Mouse (Mus musculus) kidney, adult 9 months (tissue): ENCODE measurements at regions not wholly inside any gene's neighbourhood (a gene's known extent, or its start where the extent isn't known, plus 50 kb on each side); places are given as distances from the start of the nearest gene placed in this dataset.
A peak's percentile ranks its signal among the peaks of the same experiment; 100 is the strongest.
"Not testable (repeated sequence)": the region's sequence is repeated elsewhere in the genome, so short reads cannot be mapped to it uniquely, and the experiment has no call there.

Source experiments
- DNase-seq: peaks from one replicate; pipeline ENCODE4 v3.0.0; 2022

DNA sequence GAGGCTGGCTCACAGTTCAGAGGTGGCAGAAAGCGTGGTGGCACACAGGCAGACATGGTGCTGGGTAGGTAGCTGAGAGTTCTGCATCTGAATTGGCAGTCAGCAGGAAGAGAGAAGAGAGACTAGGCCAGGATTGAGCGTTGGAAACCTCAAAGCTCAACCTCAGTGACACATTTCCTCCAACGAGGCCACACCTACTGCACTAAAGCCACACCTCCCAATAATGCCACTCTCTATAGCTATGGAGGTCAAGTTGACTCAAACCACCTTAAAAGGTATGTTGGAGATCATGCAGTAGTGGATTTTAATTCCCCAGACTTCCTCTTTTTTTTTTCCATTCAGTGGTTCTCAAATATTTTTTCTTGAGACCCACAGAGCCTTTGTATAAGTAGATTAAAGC lies 57.1 kb downstream of the Ccdc54 start:
- no peak for DNase-seq

DNA sequence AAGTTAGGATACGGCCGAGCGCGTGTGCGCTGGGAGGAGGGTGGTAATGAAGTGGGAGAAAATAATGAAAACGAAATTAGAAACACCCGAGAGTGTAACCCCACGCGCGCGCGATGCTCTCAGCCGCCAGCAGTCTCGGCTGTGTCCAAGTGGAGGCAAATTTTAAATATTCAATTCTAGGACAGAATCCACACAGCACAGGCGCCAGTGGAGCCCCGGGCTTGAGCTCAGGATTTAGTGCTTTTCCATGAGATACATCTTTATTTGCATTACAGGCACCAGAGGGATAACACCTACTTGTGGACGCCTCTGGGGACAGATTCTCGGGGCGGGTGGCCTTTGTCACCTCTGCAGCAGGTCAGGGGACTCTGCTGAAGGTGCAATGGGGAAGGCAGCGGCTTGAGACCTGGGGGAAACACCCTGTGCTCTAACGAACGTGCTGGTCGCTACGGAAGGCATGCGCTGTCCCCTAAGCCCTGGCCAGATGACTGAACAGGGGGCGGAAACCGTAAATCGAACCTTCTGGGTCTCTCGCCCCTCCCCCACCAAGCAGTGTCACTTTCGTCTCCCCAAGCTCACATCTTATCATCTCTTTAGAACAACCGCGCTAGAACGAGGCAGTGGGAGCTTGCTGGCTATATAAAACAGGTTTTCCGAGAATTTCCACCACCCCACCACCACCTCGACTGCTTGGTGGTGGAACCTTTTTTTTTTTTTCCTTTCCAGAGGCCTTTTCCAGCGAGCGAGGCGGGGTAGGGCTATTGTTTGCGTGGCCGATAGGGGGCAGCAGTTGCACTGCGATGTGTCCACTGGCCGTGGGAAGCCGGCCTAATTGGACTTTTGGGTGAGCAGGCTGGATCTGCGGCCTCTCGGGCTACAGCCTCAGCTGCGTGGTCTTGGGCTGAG lies 61.2 kb downstream of the Ccdc54 start:
- DNase-seq: peak; percentile 87

DNA sequence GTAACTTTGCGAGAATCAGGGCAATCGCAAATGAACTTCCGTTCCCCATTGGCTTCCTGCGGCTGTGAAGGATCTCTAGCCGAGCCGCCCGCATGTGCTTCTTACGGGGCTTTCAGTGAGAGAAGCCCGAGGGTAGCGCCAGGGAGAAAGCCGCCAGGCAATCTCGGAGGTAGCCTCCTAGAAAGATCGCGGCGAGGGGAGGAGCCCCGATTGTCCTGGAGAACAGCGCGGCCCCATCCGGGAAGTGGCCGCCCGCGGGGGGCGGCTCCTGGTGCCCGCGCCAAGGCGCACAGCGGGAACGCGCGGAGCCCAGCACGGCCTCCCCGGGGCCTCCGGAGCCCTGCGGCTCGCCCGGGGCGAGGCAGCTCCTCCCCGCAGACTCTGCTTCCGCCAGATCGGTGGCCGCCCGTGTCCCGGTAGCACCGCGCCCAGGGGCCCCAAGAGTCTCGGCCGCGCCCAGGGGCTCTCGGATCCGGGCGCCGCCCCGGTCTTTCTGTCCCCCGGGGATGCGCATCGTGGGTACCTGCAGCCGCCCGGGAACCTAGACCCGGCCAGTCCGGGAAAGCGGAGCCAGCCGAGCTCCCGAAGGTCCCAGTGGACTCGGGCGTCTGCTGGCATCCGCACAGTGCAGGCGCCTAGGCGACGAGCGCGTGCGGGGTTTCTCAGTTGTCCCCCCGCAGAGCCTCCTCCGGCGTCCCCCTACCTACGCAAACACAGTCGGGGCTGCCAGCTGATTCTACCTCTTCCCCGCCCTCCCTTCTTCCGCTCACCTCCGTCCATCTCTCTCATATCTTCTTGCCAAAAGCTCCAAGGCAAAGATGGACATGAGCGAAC lies 62.1 kb downstream of the Ccdc54 start:
- DNase-seq: peak; percentile 64

DNA sequence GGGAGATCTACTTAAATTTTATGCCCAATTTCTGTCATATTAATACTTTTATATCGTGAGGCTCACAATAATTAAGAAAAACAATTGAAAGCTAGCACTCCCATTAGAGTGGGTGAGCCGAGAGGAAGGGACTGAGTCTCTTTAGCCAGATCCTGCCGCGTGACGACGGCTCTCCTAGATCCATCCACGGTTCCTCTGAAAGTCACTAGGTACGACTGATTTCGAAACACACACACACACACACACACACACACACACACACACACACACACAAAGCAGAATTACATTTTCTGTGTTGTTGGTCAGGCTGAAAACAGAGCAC lies 62.6 kb downstream of the Ccdc54 start:
- DNase-seq: peak; percentile 37

DNA sequence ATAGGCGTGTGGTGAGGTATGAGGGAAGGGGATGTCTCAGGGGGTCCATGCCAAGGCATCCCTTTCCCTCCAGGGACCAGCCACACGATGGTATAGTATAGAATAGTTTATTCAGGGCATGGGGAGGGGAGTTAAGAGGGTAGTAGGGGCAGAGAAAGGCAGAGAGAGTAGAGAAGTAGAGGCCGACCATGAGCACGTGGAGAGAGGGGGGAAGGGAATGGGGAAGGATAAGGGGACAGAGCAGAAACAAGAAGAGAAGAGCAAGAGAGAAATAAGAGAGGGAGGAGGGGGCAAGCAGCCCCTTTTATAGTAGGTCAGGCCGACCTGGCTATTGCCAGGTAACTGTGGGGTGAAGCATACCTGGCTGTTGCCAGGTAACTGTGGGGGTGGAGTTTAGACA lies 64.0 kb downstream of the Ccdc54 start:
- DNase-seq: not testable (repeated sequence)

DNA sequence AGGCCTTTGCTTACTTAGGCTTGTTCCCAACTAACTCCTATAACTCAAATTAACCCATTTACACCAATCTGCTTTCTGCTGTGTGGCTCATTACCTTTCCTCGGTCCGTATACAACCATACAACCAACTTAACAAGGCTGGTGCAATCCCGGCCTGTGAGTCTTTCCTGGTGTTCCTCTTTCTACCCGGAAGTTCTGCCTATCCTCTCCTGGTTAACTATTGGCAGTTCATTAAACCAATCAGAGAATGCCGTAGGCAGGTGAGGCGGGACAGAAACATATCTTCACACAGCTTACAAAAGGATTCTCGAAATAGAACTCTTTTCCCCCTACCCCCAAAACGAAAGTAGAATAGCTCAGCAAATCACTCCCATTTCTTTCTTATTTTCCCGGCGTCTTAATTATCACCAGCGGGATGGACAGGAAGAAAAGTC lies 65.0 kb downstream of the Ccdc54 start:
- no peak for DNase-seq

DNA sequence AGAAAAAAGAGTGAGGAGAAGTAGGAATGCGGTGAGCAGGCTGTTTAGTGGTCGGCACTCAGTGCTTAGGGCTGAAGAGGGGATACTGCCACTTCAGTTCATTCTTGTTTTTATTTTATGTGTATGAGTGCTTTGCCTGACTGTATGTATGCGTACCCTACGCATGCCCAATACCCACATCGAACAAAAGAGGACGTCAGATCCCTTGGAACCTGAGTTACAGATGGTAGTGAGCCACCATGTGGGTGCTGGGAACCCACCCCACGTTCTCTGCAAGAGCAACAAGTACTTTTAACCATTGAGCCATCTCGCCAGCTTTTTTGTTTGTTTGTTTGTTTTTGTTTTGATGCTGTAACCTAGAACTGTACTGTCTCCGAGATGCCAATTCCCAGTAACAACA lies 65.5 kb downstream of the Ccdc54 start:
- DNase-seq: no peak

DNA sequence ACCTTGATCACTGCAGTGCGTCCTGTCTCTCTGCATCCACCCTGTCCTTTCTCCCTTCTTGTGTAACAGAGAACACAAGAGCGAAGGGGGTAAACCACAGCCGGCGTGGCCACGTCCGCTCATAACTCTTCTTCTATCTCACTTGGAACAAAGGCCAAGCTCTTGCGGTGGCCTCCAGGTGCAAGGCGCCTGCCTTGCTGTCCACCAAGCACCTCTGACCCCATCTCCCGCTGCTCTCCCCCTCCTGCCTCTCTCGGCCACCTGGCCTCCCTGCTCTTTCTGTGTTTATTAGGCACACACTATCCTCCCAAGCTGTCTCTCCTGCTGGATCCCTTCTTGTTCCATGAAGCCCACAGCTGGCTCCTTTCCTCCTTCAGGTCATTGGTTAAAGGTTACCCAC lies 71.3 kb downstream of the Ccdc54 start:
- DNase-seq: no peak

DNA sequence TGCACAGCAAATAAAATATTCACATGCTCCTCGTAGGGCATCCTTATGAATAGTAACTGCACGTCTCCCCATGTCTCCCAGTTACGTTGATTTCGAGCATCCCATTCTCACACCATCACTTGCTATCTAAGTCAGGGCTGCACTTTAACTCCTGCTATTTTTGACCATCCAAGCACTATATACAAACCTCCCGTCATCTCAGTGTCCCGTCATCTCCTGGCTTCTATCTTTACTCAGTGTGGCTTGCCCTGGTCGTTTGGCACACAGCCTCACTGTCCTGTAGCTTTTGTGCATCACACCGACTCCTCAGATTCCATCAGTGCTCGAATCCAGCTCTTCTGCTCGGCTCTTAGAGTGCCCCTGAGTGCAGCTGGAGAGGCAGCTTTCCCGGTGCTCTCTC lies 74.4 kb downstream of the Ccdc54 start:
- DNase-seq: no peak

DNA sequence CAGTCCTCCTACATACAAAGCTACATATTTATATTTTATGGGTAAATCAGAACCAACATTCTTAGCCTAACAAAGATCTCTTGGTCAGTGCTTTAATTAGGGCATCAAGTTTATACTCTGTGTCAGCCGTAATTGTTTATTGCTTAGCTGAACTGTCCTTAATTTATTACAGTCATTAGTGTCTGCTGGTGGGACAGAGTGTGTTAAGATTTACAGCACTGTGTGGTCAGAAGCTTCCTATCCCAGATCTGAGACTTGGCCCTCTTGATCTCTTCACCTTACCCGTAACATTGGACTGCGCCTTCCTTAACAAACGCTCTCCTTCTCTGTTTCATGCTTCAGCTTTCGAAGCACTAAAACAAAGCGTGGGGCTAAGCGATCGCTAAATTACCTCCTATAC lies 75.9 kb downstream of the Ccdc54 start:
- no peak for DNase-seq

DNA sequence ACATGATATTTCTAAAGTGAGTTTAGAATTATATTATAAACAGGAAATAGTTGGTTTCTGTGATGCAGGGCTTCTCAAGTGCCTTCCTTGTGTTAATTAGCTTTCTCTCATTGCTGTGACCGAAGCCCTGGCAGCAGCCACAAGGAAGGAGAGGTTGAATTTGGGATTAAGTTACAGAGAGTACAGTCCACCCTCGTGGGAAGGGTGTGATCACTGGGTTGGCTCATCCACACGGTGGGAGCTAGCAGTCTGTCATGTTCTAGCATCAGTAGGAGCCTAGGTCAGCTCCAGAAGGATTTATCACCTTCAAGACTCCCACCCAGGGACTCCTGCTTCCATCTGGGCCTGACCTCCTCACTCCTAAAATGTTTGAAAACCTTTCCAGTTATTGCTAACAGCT lies 78.9 kb downstream of the Ccdc54 start:
- DNase-seq: no peak

DNA sequence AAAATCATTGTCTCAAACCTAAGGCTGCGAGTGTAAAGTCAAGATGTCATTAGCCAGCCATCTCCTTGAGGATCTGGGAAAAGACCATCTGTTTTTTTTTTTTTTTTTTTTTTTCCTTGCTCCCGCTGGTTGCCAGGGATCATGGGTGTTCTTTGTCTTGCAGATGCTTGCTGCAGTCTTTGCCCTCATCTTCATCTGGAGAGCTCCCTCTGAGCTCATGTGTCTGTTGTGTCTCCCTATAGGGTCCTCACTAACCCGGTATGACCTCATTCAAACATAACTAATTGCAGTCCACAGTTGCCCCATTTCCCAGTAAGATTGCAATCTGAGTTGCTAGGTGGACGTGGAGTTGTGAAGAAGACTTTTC lies 77.3 kb upstream of the Bbx start:
- no peak for DNase-seq

DNA sequence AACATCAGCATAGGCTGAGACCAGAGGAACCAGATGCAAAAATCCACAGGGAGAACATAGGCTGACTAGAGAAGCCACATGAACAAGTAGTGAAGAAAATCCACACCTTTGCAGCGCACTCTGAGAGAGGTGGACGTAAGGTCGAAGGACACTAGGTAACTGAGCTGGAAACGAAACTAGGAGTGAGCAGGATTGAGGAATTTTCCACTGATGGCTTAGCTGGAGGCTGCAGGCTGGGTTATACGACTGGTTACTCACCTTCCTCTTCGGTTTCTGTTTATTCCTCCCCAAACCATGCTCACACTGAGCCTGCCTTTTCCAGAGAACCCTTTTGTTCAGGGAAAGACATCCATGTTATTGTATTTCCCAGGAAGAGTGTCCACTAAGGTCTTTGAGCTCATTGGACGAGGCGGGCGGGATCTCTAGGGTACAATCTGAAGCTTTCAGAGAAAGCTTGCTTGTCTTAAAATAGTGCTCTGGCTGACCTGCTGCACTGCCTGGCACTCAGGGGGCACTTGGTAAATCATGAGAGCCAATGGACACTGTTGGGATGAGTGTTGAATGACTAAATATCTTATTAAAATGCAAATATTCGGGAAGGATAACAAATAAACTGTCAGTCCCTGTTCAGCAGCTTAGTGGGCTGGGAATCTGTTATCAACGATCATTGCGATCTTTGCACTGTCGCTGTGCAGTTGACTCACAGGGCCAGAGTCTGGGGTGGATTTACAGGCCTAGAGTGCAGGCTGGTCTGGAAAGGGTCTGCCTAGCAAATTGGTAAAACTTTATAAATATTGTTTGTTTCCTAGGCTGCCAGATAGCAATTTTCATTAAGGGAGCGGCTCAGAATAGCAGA lies 76.7 kb upstream of the Bbx start:
- DNase-seq: no peak

DNA sequence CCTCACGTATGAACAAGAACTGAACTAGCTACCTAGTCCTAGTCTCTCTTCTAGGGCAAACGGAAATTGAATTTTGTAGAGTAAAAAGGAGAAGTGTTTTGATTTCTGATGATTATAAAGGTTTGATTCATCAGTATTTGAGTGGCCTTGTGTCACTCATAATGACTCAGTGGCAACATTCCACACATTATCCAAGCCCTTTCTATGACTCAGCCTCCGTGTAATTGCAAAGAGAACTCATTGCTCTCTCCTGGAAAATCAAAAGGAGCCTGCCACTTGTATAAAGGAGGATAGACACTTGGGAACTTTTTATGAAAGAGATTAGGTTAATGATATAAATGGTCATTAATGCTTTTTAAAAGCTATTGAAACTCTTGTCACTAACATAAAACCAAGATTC lies 72.4 kb upstream of the Bbx start:
- no peak for DNase-seq

DNA sequence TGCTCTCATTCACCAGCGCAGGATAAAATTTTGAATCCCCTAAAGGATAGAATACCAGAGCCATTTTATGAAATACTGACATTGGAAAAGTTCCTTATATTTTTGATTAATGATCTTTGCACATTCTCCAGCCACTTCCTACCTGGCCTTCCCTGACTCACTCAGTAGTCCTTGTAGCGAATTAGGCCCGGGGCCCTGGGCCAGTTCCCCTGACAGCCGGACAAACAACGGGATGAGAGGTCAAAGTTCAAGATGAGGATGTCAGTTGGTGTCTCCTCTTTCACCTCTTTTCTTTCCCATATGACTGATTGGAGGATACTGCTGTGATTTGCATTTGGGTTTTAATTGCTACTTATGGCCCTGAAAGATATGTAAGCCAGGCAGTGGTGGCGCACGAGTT lies 66.7 kb upstream of the Bbx start:
- no peak for DNase-seq

DNA sequence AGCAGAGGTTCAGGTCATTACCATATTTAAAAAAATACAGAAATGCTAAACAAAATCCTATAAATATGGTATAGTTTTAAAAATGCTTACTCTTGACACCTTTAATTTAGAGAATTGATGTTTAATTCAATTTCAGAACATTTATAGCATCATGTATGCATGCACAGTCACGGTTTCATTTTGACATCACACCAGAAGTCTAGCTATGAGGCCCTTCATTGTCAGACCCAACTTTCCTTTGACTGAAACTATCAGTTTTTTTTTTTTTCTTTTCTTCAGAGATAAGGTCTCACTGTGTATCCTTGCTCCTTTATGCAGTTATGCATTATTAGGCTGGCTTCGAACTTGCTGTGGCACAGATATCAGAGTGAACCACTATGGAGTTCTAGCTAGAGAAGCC lies 61.5 kb upstream of the Bbx start:
- DNase-seq: no peak

DNA sequence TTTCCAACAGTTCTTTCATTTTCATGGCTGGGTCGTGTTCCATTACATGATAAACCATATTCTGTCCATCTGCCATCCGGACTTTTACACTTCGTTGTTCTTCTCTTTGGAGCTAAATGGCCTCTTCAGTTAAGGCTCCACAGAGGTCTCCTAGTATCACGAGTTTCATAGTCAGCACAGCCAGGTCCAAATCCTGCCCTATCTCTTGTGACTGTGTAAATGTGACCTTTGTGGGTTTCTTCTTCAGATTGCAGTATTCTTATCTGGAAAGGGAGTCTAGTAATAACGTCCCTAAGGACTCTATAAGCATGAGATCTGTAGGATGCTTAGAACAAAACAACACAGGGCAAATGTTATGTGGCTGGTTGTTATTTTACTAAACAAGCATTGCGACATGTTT lies 57.1 kb upstream of the Bbx start:
- DNase-seq: no peak

DNA sequence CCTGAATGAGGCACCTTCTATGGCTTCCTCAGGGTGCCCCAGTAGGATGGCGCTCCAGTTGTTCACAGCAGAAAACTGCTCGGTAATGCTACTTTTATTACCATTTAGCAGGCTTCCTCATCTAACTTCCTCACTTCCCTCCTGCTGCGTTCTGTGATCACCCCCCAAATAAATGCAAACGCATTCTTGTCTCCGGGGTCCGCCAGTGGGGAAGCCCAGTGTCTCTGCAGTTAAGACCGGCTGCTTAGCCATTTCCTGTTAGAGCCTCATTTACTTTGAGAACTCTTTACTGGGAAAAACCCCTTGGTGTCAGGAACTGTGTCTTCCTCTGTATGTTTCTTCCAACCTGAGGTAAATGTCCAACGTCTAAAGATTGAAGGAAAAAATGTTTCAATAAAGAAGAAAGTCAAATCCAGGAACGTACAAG lies 50.2 kb upstream of the Bbx start:
- DNase-seq: no peak
